Mouse (Mus musculus) embryonic facial prominence, embryonic 12.5 days (tissue): ENCODE measurements around the gene Dpm2. TPM values are rescaled to one million over a fixed set of nuclear protein-coding genes. Genes with fewer than 3 reads are reported as not detected.
A peak's percentile ranks its signal among the peaks of the same experiment; 100 is the strongest.

Experiments used
- ATAC-seq: fragments of 200-750 bp; cut with Nextera tagmentation; 2 replicates; pipeline ENCODE4 v1.8.0; 2017; ENCODE audit not compliant: insufficient number of reproducible peaks, insufficient read depth, low FRiP score, low TSS enrichment
- H3K27ac ChIP-seq: fragments of 300-500 bp; sonication (generic); 2 replicates; pipeline ENCODE4 v1.5.1; 2016; ENCODE audit warnings: mild to moderate bottlenecking
- H3K27me3 ChIP-seq: fragments of 300-500 bp; sonication (generic); 2 replicates; pipeline ENCODE4 v1.6.1; 2016; ENCODE audit warnings: mild to moderate bottlenecking, moderate library complexity
- H3K36me3 ChIP-seq: fragments of 300-500 bp; sonication (generic); 2 replicates; pipeline ENCODE4 v1.6.1; 2016; ENCODE audit warnings: mild to moderate bottlenecking
- H3K4me1 ChIP-seq: fragments of 300-500 bp; sonication (generic); 2 replicates; pipeline ENCODE4 v1.6.1; 2016
- H3K4me2 ChIP-seq: fragments of 300-500 bp; sonication (generic); replicated peaks from 2 replicates; pipeline ENCODE4 v1.6.1; 2016; ENCODE audit warnings: mild to moderate bottlenecking, moderate library complexity
- H3K4me3 ChIP-seq: fragments of 300-500 bp; sonication (generic); 2 replicates; pipeline ENCODE4 v1.5.1; 2016; ENCODE audit warnings: mild to moderate bottlenecking
- H3K9ac ChIP-seq: fragments of 300-500 bp; sonication (generic); 2 replicates; pipeline ENCODE4 v1.6.1; 2016; ENCODE audit warnings: mild to moderate bottlenecking, moderate library complexity
- H3K9me3 ChIP-seq: fragments of 300-500 bp; sonication (generic); 2 replicates; pipeline ENCODE4 v1.6.1; 2016; ENCODE audit warnings: mild to moderate bottlenecking, moderate library complexity
- WGBS: fragments of 180-500 bp; shearing (Covaris S2); methylation state at CpG from one replicate; pipeline ENCODE4 v1.1.7; 2016; 5-methylcytosine and 5-hydroxymethylcytosine counted together
- polyA plus RNA-seq: library from polyadenylated mRNA; unstranded; fragments of >200 nt; fragmentation: Nextera tagmentation; extraction: Ambion mirVana; gene quantifications from 2 replicates; pipeline ENCODE4 v1.2.1, GENCODE M21; 2016

Dpm2 gene
- polyA plus RNA-seq, 1 experiment from 2014 or later: 113 TPM

GRCm38 (mm10) chr2:32621517-32621859 is 50.8 kb downstream of the Dpm2 start, which contains the start of gene Ak1:
Ak1 (plus strand) TSS chr2:32621758.
- Histone ChIP-seq H3K9me3 (no peaks in the 10 kb centered on the region), H3K36me3 (peaks cover 25% of the 10 kb centered on the region), H3K4me1 (peaks cover 65% of the 10 kb centered on the region), H3K4me2 (peak within 1 kb of the TSS; percentile 26), H3K27me3 (no peaks in the 10 kb centered on the region), H3K4me3 (no peak within 1 kb of the TSS), H3K9ac (0 out of 2 replicates have a peak within 1 kb of the TSS, but pooled peaks have one; percentile 24), H3K27ac (peak within 1 kb of the TSS; percentile 92)
- ATAC-seq: no peak
- 15% methylated on average over 7 of the region's 7 CpGs for WGBS

Other genes starting within 250 kb of the Dpm2 start
- 50.6 and 57.8 TPM in 2 replicates for gene Ciz1, start 218.5 kb upstream of the Dpm2 start, polyA plus RNA-seq
- gene Dnm1, start 217.5 kb upstream of the Dpm2 start, polyA plus RNA-seq: 45.0 and 47.8 TPM in 2 replicates
- 53.9 and 54.6 TPM in 2 replicates for gene 1110008P14Rik, start 188.9 kb upstream of the Dpm2 start, polyA plus RNA-seq
- gene Lcn2, start 182.6 kb upstream of the Dpm2 start, polyA plus RNA-seq: 1.3 and 1.4 TPM in 2 replicates
- 36.1 and 36.9 TPM in 2 replicates for gene Ptges2, start 175.0 kb upstream of the Dpm2 start, polyA plus RNA-seq
- 6.1 and 6.3 TPM in 2 replicates for gene Naif1, start 120.4 kb upstream of the Dpm2 start, polyA plus RNA-seq
- gene Slc25a25, start 119.4 kb upstream of the Dpm2 start, polyA plus RNA-seq: 30.2 and 31.5 TPM in 2 replicates
- gene Fam102a, start 35.5 kb upstream of the Dpm2 start, polyA plus RNA-seq: 14.2 and 17.0 TPM in 2 replicates
- gene Pip5kl1, start 3.9 kb downstream of the Dpm2 start, polyA plus RNA-seq: 2.9 and 3.4 TPM in 2 replicates
- gene 9430097D07Rik, start 4.8 kb downstream of the Dpm2 start, polyA plus RNA-seq: 0.29 TPM in 1 of 2 replicates, not detected in the other
- 32.7 and 36.5 TPM in 2 replicates for gene St6galnac4, start 16.2 kb downstream of the Dpm2 start, polyA plus RNA-seq
- gene St6galnac6, start 28.9 kb downstream of the Dpm2 start, polyA plus RNA-seq: 26.4 and 28.1 TPM in 2 replicates
- 19.4 and 24.1 TPM in 2 replicates for gene Ak1, start 50.9 kb downstream of the Dpm2 start, polyA plus RNA-seq
- 32.1 and 36.4 TPM in 2 replicates for gene Eng, start 75.7 kb downstream of the Dpm2 start, polyA plus RNA-seq
- gene Fpgs, start 133.3 kb downstream of the Dpm2 start, polyA plus RNA-seq: 31.1 and 32.3 TPM in 2 replicates
- gene Cdk9, start 142.2 kb downstream of the Dpm2 start, polyA plus RNA-seq: 121 and 126 TPM in 2 replicates
- gene Sh2d3c, start 150.2 kb downstream of the Dpm2 start, polyA plus RNA-seq: 27.6 and 29.1 TPM in 2 replicates
- 0.34 and 0.43 TPM in 2 replicates for gene 6330409D20Rik, start 170.2 kb downstream of the Dpm2 start, polyA plus RNA-seq
- gene Tor2a, start 186.4 kb downstream of the Dpm2 start, polyA plus RNA-seq: 61.5 and 67.0 TPM in 2 replicates
- gene Ttc16, start 204.8 kb downstream of the Dpm2 start, polyA plus RNA-seq: 0.23 and 0.34 TPM in 2 replicates
- 3.3 and 6.4 TPM in 2 replicates for gene Ptrh1, start 204.9 kb downstream of the Dpm2 start, polyA plus RNA-seq
- 0.74 and 1.6 TPM in 2 replicates for gene Cfap157, start 213.6 kb downstream of the Dpm2 start, polyA plus RNA-seq